Mouse (Mus musculus): ENCODE measurements at regions not wholly inside any gene's neighbourhood (a gene's known extent, or its start where the extent isn't known, plus 50 kb on each side); places are given as distances from the start of the nearest gene placed in this dataset.

DNA sequence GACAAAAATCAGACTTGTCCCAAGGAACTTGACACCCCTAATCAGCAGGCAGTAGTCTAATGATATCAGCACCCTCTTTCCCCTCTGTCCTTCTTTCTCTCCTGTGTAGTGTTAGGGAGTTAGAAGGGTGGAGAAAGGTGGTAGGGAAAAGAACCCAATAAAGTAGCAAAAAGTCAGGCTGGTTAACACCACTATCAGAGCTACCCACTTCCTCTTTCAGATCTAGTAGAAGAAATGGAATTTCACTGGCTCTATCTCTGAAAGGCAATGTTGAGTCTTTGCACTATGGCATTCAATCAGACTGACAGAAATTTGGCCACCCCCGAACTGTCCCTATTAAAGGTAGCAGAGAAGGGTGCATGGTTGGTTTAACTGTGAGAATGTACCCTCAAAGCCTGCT lies 65.9 kb upstream of the Mpp6 start:
- DNase-seq = no peak
- WGBS = 62% methylated on average over 1 of the region's 1 CpGs
- Histone ChIP-seq H3K4me1 (ENCODE audit: control insufficient read depth, insufficient read depth, low read length) (no peaks in the 10 kb centered on the region), H3K27ac (ENCODE audit: insufficient read depth, low read length) (no peak overlapping the region), H3K4me3 (replicated peaks; ENCODE audit: insufficient read depth, low read depth, low read length) (no peak overlapping the region), H3K27me3 (ENCODE audit: control insufficient read depth, insufficient read depth, low read length) (no peaks in the 10 kb centered on the region)
- TF ChIP-seq POLR2A (IDR thresholded peaks at IDR 0.05; ENCODE audit: borderline replicate concordance, insufficient read depth, low read length) = no peak
- no peak for TF ChIP-seq CTCF (IDR thresholded peaks at IDR 0.05; ENCODE audit: borderline replicate concordance, insufficient read depth, low read depth, low read length)

GRCm38 (mm10) chr6:50046721-50047120 lies 63.3 kb upstream of the Mpp6 start:
- 37% methylated on average over 5 of the region's 5 CpGs for WGBS
- TF ChIP-seq CTCF (IDR thresholded peaks at IDR 0.05; ENCODE audit: borderline replicate concordance, insufficient read depth, low read depth, low read length) = no peak
- no peak for TF ChIP-seq POLR2A (IDR thresholded peaks at IDR 0.05; ENCODE audit: borderline replicate concordance, insufficient read depth, low read length)
- Histone ChIP-seq H3K4me3 (replicated peaks; ENCODE audit: insufficient read depth, low read depth, low read length) (no peak overlapping the region), H3K27ac (ENCODE audit: insufficient read depth, low read length) (no peak overlapping the region), H3K4me1 (ENCODE audit: control insufficient read depth, insufficient read depth, low read length) (no peaks in the 10 kb centered on the region), H3K27me3 (ENCODE audit: control insufficient read depth, insufficient read depth, low read length) (no peaks in the 10 kb centered on the region)
- DNase-seq = no peak

DNA sequence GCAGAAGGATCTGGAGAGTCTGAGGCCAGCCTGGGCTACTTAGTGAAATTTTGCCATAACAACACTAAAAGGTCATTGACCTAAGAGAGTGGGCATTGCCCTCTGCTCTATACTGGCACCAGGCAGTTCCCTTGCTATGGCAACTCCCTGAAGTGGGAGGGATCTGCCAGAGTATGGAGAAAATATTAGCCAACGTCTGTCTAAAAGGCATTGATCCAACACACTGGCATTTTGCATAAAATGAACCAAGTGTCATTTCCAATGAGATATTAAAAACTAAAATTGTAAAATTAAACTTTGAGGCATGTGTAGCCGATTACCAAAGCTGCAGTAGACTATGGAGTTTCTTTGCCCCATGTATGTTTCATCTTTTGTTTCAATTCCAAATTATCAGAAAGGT lies 57.6 kb upstream of the Mpp6 start:
- Histone ChIP-seq H3K27ac (ENCODE audit: insufficient read depth, low read length) (no peak overlapping the region), H3K4me1 (ENCODE audit: control insufficient read depth, insufficient read depth, low read length) (no peaks in the 10 kb centered on the region), H3K27me3 (ENCODE audit: control insufficient read depth, insufficient read depth, low read length) (no peaks in the 10 kb centered on the region), H3K4me3 (replicated peaks; ENCODE audit: insufficient read depth, low read depth, low read length) (no peak overlapping the region)
- no peak for DNase-seq
- no peak for TF ChIP-seq CTCF (IDR thresholded peaks at IDR 0.05; ENCODE audit: borderline replicate concordance, insufficient read depth, low read depth, low read length)
- TF ChIP-seq POLR2A (IDR thresholded peaks at IDR 0.05; ENCODE audit: borderline replicate concordance, insufficient read depth, low read length) = no peak
- WGBS = 56% methylated on average over 2 of the region's 2 CpGs

GRCm38 (mm10) chr6:50053086-50053485 lies 57.0 kb upstream of the Mpp6 start:
- TF ChIP-seq POLR2A (IDR thresholded peaks at IDR 0.05; ENCODE audit: borderline replicate concordance, insufficient read depth, low read length) (no peak), CTCF (IDR thresholded peaks at IDR 0.05; ENCODE audit: borderline replicate concordance, insufficient read depth, low read depth, low read length) (no peak)
- no peak for DNase-seq
- no peak overlapping the region for H3K4me3 ChIP-seq (replicated peaks; ENCODE audit: insufficient read depth, low read depth, low read length)
- no peaks in the 10 kb centered on the region for H3K4me1 ChIP-seq (ENCODE audit: control insufficient read depth, insufficient read depth, low read length)
- H3K27me3 ChIP-seq (ENCODE audit: control insufficient read depth, insufficient read depth, low read length) = no peaks in the 10 kb centered on the region
- WGBS = 13% methylated on average over 2 of the region's 2 CpGs
- no peak overlapping the region for H3K27ac ChIP-seq (ENCODE audit: insufficient read depth, low read length)

GRCm38 (mm10) chr6:50054233-50054632 lies 55.8 kb upstream of the Mpp6 start:
- Histone ChIP-seq H3K27me3 (ENCODE audit: control insufficient read depth, insufficient read depth, low read length) (no peaks in the 10 kb centered on the region), H3K4me1 (ENCODE audit: control insufficient read depth, insufficient read depth, low read length) (no peaks in the 10 kb centered on the region), H3K4me3 (replicated peaks; ENCODE audit: insufficient read depth, low read depth, low read length) (no peak overlapping the region), H3K27ac (ENCODE audit: insufficient read depth, low read length) (no peak overlapping the region)
- WGBS = 82% methylated on average over 13 of the region's 13 CpGs
- TF ChIP-seq POLR2A (IDR thresholded peaks at IDR 0.05; ENCODE audit: borderline replicate concordance, insufficient read depth, low read length) = no peak
- no peak for TF ChIP-seq CTCF (IDR thresholded peaks at IDR 0.05; ENCODE audit: borderline replicate concordance, insufficient read depth, low read depth, low read length)
- DNase-seq = no peak

GRCm38 (mm10) chr6:50058596-50058995 lies 51.4 kb upstream of the Mpp6 start:
- no peak overlapping the region for H3K4me3 ChIP-seq (replicated peaks; ENCODE audit: insufficient read depth, low read depth, low read length)
- TF ChIP-seq CTCF (IDR thresholded peaks at IDR 0.05; ENCODE audit: borderline replicate concordance, insufficient read depth, low read depth, low read length) = no peak
- no peak for TF ChIP-seq POLR2A (IDR thresholded peaks at IDR 0.05; ENCODE audit: borderline replicate concordance, insufficient read depth, low read length)
- 93% methylated on average over 11 of the region's 11 CpGs for WGBS
- no peak overlapping the region for H3K27ac ChIP-seq (ENCODE audit: insufficient read depth, low read length)
- H3K4me1 ChIP-seq (ENCODE audit: control insufficient read depth, insufficient read depth, low read length) = no peaks in the 10 kb centered on the region
- no peaks in the 10 kb centered on the region for H3K27me3 ChIP-seq (ENCODE audit: control insufficient read depth, insufficient read depth, low read length)
- DNase-seq = no peak

GRCm38 (mm10) chr6:50059917-50060316 lies 50.1 kb upstream of the Mpp6 start:
- Histone ChIP-seq H3K27ac (ENCODE audit: insufficient read depth, low read length) (no peak overlapping the region), H3K27me3 (ENCODE audit: control insufficient read depth, insufficient read depth, low read length) (no peaks in the 10 kb centered on the region), H3K4me1 (ENCODE audit: control insufficient read depth, insufficient read depth, low read length) (no peaks in the 10 kb centered on the region), H3K4me3 (replicated peaks; ENCODE audit: insufficient read depth, low read depth, low read length) (no peak overlapping the region)
- TF ChIP-seq POLR2A (IDR thresholded peaks at IDR 0.05; ENCODE audit: borderline replicate concordance, insufficient read depth, low read length) = no peak
- no peak for TF ChIP-seq CTCF (IDR thresholded peaks at IDR 0.05; ENCODE audit: borderline replicate concordance, insufficient read depth, low read depth, low read length)
- WGBS = 53% methylated on average over 3 of the region's 3 CpGs
- DNase-seq = no peak
